Mouse (Mus musculus): ENCODE measurements around the gene Ep400. TPM values are rescaled to one million over a fixed set of nuclear protein-coding genes. Genes with fewer than 3 reads are reported as not detected.

Gene Ep400
- polyA plus RNA-seq, 1 experiment from 2014 or later, result 21.6 TPM

DNA sequence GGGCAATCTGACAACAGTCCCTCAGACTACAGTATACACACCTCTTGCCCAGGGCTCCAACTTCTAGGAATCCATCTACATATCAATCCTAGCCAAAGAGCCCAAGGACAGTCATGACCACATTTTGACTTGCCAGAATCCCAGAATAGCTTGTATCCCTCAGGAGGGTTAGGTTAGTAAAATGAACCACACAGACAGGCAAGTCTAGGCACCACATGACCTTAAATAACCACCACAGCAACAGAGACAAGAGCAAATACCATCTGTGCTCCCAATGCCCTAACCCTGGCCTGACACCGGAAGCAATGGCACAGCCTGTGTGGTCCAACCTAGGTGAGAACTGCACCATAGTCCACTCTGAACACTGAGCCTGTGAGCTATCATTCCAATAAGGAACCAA is 36.2 kb upstream of the Ep400 start:
- ATAC-seq (replicated peaks; ENCODE audit: low FRiP score, low read depth) (no peak), DNase-seq (ENCODE audit: low spot score) (no peak)
- peaks cover 15% of the 10 kb centered on the region for H3K4me1 ChIP-seq (replicated peaks; ENCODE audit: insufficient read depth, low read length)
- no peak overlapping the region for H3K4me3 ChIP-seq (replicated peaks; ENCODE audit: low read depth, low read length)
- H3K9ac ChIP-seq (ENCODE audit: low read depth, low read length), result no peak overlapping the region
- no peaks in the 10 kb centered on the region for H3K27me3 ChIP-seq (ENCODE audit: insufficient read depth, low read length)
- H3K9me3 ChIP-seq (replicated peaks; ENCODE audit: low read length), result no peaks in the 10 kb centered on the region
- TF ChIP-seq CTCF (IDR thresholded peaks at IDR 0.05; ENCODE audit: low read depth), result no peak
- H3K4me2 ChIP-seq (ENCODE audit: low read length), result no peak overlapping the region
- peaks cover 16% of the 10 kb centered on the region; the same call in 1 of the 2 replicates for H3K36me3 ChIP-seq (ENCODE audit: insufficient read depth, low read length)
- WGBS, result 87% methylated on average over 1 of the region's 1 CpGs
- H3K27ac ChIP-seq, result no peak overlapping the region

DNA sequence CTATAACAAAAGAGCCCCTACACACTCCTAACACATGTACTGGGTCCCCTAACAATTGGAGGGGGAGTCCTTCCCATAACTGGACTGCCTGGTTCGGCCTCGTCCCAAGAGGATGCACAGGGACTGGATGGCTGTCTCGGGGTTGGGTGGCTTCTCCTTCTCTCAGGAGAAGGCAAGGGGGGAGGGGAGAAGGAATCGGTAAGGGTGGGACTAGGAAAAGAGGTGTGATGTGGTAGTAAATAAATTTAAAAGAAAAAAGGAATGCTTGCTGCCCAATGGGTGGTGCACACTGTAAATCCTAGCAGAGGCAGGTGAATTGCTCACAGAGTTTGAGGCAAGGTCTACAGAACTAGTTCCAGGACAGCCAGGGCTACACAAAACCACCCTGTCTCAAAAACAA is 35.6 kb upstream of the Ep400 start:
- ATAC-seq (replicated peaks; ENCODE audit: low FRiP score, low read depth), result no peak
- H3K4me3 ChIP-seq (replicated peaks; ENCODE audit: low read depth, low read length), result no peak overlapping the region

DNA sequence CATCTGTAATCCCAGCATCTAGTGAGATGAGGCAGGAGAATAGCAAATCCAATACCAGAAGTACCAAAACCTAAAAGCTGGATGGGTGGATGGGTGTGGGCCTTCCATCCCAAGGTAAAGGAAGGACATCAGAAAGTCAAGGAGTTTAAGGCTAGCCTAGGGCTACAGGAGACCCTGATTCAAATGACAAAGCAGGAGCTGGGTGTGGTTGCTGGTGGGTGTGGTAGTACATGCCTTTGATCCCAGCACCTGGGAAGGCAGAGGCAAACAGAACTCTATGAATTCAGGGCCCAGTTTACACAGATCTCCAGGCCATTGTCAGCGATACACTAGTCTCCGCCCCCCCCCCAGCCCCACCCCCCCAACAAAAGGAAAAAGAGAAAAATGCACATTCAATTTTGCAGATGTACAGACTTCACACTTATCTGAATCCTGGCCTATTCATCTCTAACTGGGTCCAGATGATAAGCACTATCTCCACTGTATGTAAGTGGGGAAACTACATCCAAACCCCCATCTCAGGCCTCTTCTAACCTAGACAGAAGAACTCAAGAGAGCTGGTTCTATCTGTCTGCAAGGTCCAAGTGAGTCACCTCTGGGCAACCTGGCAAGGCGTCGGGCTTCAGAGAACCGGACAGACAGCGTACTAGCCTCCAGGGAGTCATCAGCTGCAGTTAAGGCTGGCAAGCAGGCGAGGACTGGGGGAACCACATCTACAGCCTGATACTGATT is 33.7 kb upstream of the Ep400 start:
- Histone ChIP-seq H3K36me3 (ENCODE audit: insufficient read depth, low read length) (peaks cover 17% of the 10 kb centered on the region; the same call in 1 of the 2 replicates), H3K4me1 (replicated peaks; ENCODE audit: insufficient read depth, low read length) (peaks cover 15% of the 10 kb centered on the region), H3K27me3 (ENCODE audit: insufficient read depth, low read length) (no peaks in the 10 kb centered on the region), H3K9me3 (replicated peaks; ENCODE audit: low read length) (no peaks in the 10 kb centered on the region), H3K9ac (ENCODE audit: low read depth, low read length) (no peak overlapping the region), H3K27ac (no peak overlapping the region), H3K4me3 (replicated peaks; ENCODE audit: low read depth, low read length) (no peak overlapping the region), H3K4me2 (ENCODE audit: low read length) (no peak overlapping the region)
- TF ChIP-seq CTCF (IDR thresholded peaks at IDR 0.05; ENCODE audit: low read depth), result no peak
- WGBS, result 90% methylated on average over 7 of the region's 7 CpGs
- ATAC-seq (replicated peaks; ENCODE audit: low FRiP score, low read depth) (no peak), DNase-seq (ENCODE audit: low spot score) (no peak)

More for the DNA sequence above, 35.6 kb upstream of the Ep400 start:
- H3K27ac ChIP-seq, result no peak overlapping the region
- H3K27me3 ChIP-seq (ENCODE audit: insufficient read depth, low read length), result no peaks in the 10 kb centered on the region
- DNase-seq (ENCODE audit: low spot score), result no peak
- no peak overlapping the region for H3K4me2 ChIP-seq (ENCODE audit: low read length)
- peaks cover 16% of the 10 kb centered on the region; the same call in 1 of the 2 replicates for H3K36me3 ChIP-seq (ENCODE audit: insufficient read depth, low read length)
- no peaks in the 10 kb centered on the region for H3K9me3 ChIP-seq (replicated peaks; ENCODE audit: low read length)
- TF ChIP-seq CTCF (IDR thresholded peaks at IDR 0.05; ENCODE audit: low read depth), result no peak
- peaks cover 15% of the 10 kb centered on the region for H3K4me1 ChIP-seq (replicated peaks; ENCODE audit: insufficient read depth, low read length)
- H3K9ac ChIP-seq (ENCODE audit: low read depth, low read length), result no peak overlapping the region
- 69% methylated on average over 4 of the region's 4 CpGs for WGBS

DNA sequence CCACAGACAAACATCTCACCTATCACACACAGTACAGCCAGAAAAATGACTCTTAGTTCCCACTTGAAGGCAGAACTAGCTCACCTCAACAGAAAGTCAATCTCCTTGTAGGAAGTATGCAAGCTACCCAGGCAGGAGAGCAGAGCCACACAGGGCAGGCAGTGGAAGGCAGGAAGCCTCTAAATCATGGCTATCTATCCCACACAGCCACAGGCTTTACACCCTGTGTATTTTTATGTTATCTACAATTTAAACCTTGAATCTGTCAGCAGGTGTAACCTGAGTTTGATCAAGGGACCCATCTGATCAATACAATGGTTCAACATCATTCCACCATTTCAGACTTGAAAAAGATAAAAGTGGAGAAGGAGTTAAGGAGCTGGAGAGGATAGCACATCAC is 32.3 kb upstream of the Ep400 start:
- Histone ChIP-seq H3K4me3 (replicated peaks; ENCODE audit: low read depth, low read length) (no peak overlapping the region), H3K4me1 (replicated peaks; ENCODE audit: insufficient read depth, low read length) (peaks cover 12% of the 10 kb centered on the region), H3K4me2 (ENCODE audit: low read length) (no peak overlapping the region), H3K36me3 (ENCODE audit: insufficient read depth, low read length) (peaks cover 31% of the 10 kb centered on the region), H3K27me3 (ENCODE audit: insufficient read depth, low read length) (no peaks in the 10 kb centered on the region), H3K27ac (no peak overlapping the region), H3K9me3 (replicated peaks; ENCODE audit: low read length) (no peaks in the 10 kb centered on the region), H3K9ac (ENCODE audit: low read depth, low read length) (no peak overlapping the region)
- DNase-seq (ENCODE audit: low spot score) (no peak), ATAC-seq (replicated peaks; ENCODE audit: low FRiP score, low read depth) (no peak)
- TF ChIP-seq CTCF (IDR thresholded peaks at IDR 0.05; ENCODE audit: low read depth), result no peak

DNA sequence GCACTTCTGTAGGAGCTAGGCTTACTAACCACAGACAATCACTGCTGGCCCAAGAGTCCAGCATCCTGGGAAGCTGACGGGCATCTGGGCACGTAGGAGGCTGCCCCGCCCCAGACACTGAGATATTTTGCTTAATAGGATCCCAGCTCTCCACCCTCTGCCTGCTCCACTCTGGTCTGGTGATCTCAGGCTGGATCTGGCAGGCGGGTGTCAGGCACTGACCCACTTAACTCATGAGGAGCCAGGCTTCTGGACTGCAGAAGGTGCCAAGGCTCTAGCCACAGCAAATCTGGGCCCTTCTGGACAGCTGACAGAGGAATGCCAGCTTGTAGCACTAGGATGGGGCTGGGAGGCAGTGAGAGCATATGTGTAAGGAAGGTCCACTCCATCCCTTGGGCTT is 31.7 kb upstream of the Ep400 start:
- Histone ChIP-seq H3K9me3 (replicated peaks; ENCODE audit: low read length) (no peaks in the 10 kb centered on the region), H3K27ac (no peak overlapping the region), H3K4me2 (ENCODE audit: low read length) (no peak overlapping the region), H3K9ac (ENCODE audit: low read depth, low read length) (no peak overlapping the region), H3K4me3 (replicated peaks; ENCODE audit: low read depth, low read length) (no peak overlapping the region), H3K27me3 (ENCODE audit: insufficient read depth, low read length) (no peaks in the 10 kb centered on the region), H3K36me3 (ENCODE audit: insufficient read depth, low read length) (peaks cover 37% of the 10 kb centered on the region), H3K4me1 (replicated peaks; ENCODE audit: insufficient read depth, low read length) (0 out of 2 replicates have a peak, but pooled peaks cover 7% of the 10 kb centered on the region)
- 61% methylated on average over 4 of the region's 4 CpGs for WGBS
- no peak for TF ChIP-seq CTCF (IDR thresholded peaks at IDR 0.05; ENCODE audit: low read depth)
- ATAC-seq (replicated peaks; ENCODE audit: low FRiP score, low read depth), result no peak
- DNase-seq (ENCODE audit: low spot score), result no peak

DNA sequence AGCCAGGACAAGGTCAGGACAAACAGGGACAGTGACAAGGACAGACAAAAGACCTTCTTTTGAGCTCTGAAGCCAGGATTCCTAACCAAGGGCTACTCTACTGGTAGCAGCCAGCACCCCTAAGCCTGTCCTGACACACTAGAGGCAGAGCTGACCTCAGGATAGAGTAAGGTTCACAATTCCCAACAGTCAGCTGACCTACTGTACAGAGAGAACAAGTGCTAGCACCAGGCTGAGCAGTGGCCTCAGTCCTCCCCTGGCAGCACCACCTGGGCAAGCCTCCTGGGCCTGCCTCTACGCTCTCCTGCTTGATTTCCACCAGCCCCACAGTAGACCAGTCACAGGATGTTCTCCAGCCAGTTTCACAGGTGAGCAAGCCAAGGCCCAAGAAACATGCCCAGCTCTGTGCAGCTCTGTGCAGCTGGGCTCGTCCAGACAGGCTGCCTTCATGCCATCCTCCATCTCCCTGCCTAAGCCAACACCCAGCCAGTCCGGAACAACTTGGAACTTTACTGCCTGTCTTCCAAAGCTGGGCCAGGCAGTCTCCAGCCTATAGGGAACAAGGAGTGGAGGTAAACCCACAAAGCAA is 30.6 kb upstream of the Ep400 start:
- Histone ChIP-seq H3K36me3 (ENCODE audit: insufficient read depth, low read length) (peaks cover 45% of the 10 kb centered on the region), H3K9me3 (replicated peaks; ENCODE audit: low read length) (no peaks in the 10 kb centered on the region), H3K27ac (no peak overlapping the region), H3K9ac (ENCODE audit: low read depth, low read length) (no peak overlapping the region), H3K27me3 (ENCODE audit: insufficient read depth, low read length) (no peaks in the 10 kb centered on the region), H3K4me1 (replicated peaks; ENCODE audit: insufficient read depth, low read length) (no peaks in the 10 kb centered on the region), H3K4me2 (ENCODE audit: low read length) (no peak overlapping the region), H3K4me3 (replicated peaks; ENCODE audit: low read depth, low read length) (no peak overlapping the region)
- 85% methylated on average over 3 of the region's 3 CpGs for WGBS
- no peak for TF ChIP-seq CTCF (IDR thresholded peaks at IDR 0.05; ENCODE audit: low read depth)
- ATAC-seq (replicated peaks; ENCODE audit: low FRiP score, low read depth) (peak; percentile 38; the same call in 1 of the 2 replicates), DNase-seq (ENCODE audit: low spot score) (no peak)

All from kidney, postnatal 0 days (tissue).